ENCODE assay signal across 9 mouse cellular contexts in genomic region chr7:99710476-99710875, GRCm38 (mm10). TPM values are rescaled to one million over a fixed set of nuclear protein-coding genes. Genes with fewer than 3 reads are reported as not detected.
DNase-seq lines count a peak whose midpoint lies in the region; ATAC-seq and TF ChIP-seq lines count a peak whose summit lies in the region.
"Had no signal": no experiment of that assay in that cellular context is flagged by ENCODE, and none has a peak within 500 bp of the region (broad histone marks: within the 10 kb centered on the region; RNA-seq: fewer than 3 reads in every experiment).

No protein-coding gene starts in this region.

- DNase-seq in layer of hippocampus, adult 2 months (ENCODE audit: low spot score in 2 of 2): peak in 1 of 2 experiments; percentile 67
- no peak for DNase-seq in layer of hippocampus, adult 9-11 months
- peak; percentile 28 for DNase-seq in MEL (ENCODE audit: low read depth, low spot score)
- DNase-seq in c-Kit-positive CD71-negative TER-119-negative erythroid progenitor cells, embryonic 14.5 days (ENCODE audit: low read depth): peak; percentile 35
- peak; percentile 73 for DNase-seq in gastrocnemius, adult 2 months
- peak; percentile 41 to 47 for DNase-seq in left cerebral cortex, adult 2 months (ENCODE audit: extremely low spot score in 1 of 2, low spot score in 2 of 2)
- DNase-seq in retina, embryonic 14.5 days (ENCODE audit: low spot score): peak; percentile 82

- H3K27me3 ChIP-seq in MEL (ENCODE audit: control insufficient read depth in 1 of 2, insufficient read depth in 2 of 2, low read length in 2 of 2): peaks cover 0 to 1% of the 10 kb centered on the region in 2 experiments; a peak in 1 of 4 replicates

- no peaks in the 10 kb centered on the region for H3K9me3 ChIP-seq in MEL (replicated peaks; ENCODE audit: insufficient read depth, low read length)

- H3K4me1 ChIP-seq in MEL (ENCODE audit: control insufficient read depth in 1 of 2, insufficient read depth in 2 of 2, low read length in 2 of 2): peaks cover 0 to 6% of the 10 kb centered on the region in 2 experiments; a peak in 3 of 4 replicates

- intact Hi-C loops in gastrocnemius, adult 2 months (cut with DNase I): loop anchor here (1.0 to 10.0 kb wide), 5 partner anchors 51 to 164 kb away; no protein-coding TSS in a partner anchor
- intact Hi-C loops in left cerebral cortex, adult 2 months (cut with DNase I): loop anchor here (1.0 to 2.0 kb wide), 2 partner anchors 51 to 92 kb away; no protein-coding TSS in a partner anchor

- H3K79me2 ChIP-seq in MEL (ENCODE audit: control insufficient read depth, insufficient read depth, low read length, poor library complexity): no peaks in the 10 kb centered on the region

- ATAC-seq in granulocyte monocyte progenitor cell, adult 5-6 weeks (replicated peaks; ENCODE audit: poor library complexity, severe bottlenecking): no peak

- no peak overlapping the region for H3K9ac ChIP-seq in MEL (ENCODE audit: control insufficient read depth, low read depth, low read length, poor library complexity, severe bottlenecking)

- TF ChIP-seq POLR2A in MEL (IDR thresholded peaks at IDR 0.05; ENCODE audit: control insufficient read depth in 1 of 2, insufficient read depth in 1 of 2, low read depth in 1 of 2, low read length in 2 of 2, poor library complexity in 1 of 2): no peak

- no peak overlapping the region for H3K27ac ChIP-seq in layer of hippocampus, adult 2 months
- no peak overlapping the region for H3K27ac ChIP-seq in MEL (ENCODE audit: control insufficient read depth, low read depth, low read length)
- peak overlapping the region; percentile 38; the same call in 1 of the 2 replicates for H3K27ac ChIP-seq in gastrocnemius, adult 2 months
- no peak overlapping the region for H3K27ac ChIP-seq in left cerebral cortex, adult 2 months

- peaks cover 0 to 2% of the 10 kb centered on the region in 2 experiments; a peak in 1 of 4 replicates for H3K36me3 ChIP-seq in MEL (ENCODE audit: control insufficient read depth in 1 of 2, insufficient read depth in 2 of 2, low read length in 2 of 2)

- TF ChIP-seq RAD21 in MEL (IDR thresholded peaks at IDR 0.05; ENCODE audit: low read depth, low read length): peak; percentile 47

- TF ChIP-seq EP300 in MEL (IDR thresholded peaks at IDR 0.05; ENCODE audit: low read depth in 1 of 2, low read length in 2 of 2): no peak

- peak; percentile 98 for TF ChIP-seq CTCF in layer of hippocampus, adult 2 months (conservative IDR thresholded peaks at IDR 0.05)
- TF ChIP-seq CTCF in MEL (IDR thresholded peaks at IDR 0.05 in 2 of 3, conservative IDR thresholded peaks at IDR 0.05 in 1 of 3; ENCODE audit: control insufficient read depth in 1 of 3, insufficient read depth in 1 of 3, low read depth in 2 of 3, low read length in 3 of 3, poor library complexity in 1 of 3, severe bottlenecking in 1 of 3): peak; percentile 61 to 87 (median 71)
- TF ChIP-seq CTCF in gastrocnemius, adult 2 months (IDR thresholded peaks at IDR 0.05): peak; percentile 97; the same call in 1 of the 2 replicates
- TF ChIP-seq CTCF in left cerebral cortex, adult 2 months (IDR thresholded peaks at IDR 0.05): peak; percentile 95

- no peak overlapping the region for H3K4me3 ChIP-seq in layer of hippocampus, adult 2 months
- H3K4me3 ChIP-seq in MEL (ENCODE audit: control insufficient read depth in 1 of 2, insufficient read depth in 1 of 2, low read depth in 2 of 2, low read length in 2 of 2): no peak overlapping the region
- no peak overlapping the region for H3K4me3 ChIP-seq in gastrocnemius, adult 2 months
- H3K4me3 ChIP-seq in left cerebral cortex, adult 2 months: no peak overlapping the region

TF ChIP-seq in MEL, 35 proteins besides CTCF, POLR2A, EP300 and RAD21:
- TF ChIP-seq MAX (IDR thresholded peaks at IDR 0.05; ENCODE audit: low read length): no peak
- TF ChIP-seq CHD1 (IDR thresholded peaks at IDR 0.05; ENCODE audit: low read depth, low read length): no peak
- TF ChIP-seq MXI1 (IDR thresholded peaks at IDR 0.05; ENCODE audit: low read depth, low read length): no peak
- peak; percentile 76 for TF ChIP-seq SMC3 (IDR thresholded peaks at IDR 0.05; ENCODE audit: low read depth, low read length)
- peak; percentile 37 for TF ChIP-seq ZC3H11A (IDR thresholded peaks at IDR 0.05; ENCODE audit: low read depth, low read length)

RNA-seq across cellular contexts. Expression of gene Slco2b1, which starts 0.7 kb away (rescaled TPM):
- 10 to 100 TPM; 11.7 to 13.4 TPM for total RNA-seq in layer of hippocampus, adult 2 months (2021)
- total RNA-seq in MEL (2012; rRNA removed): not detected in 2 replicates
- polyA plus RNA-seq in MEL (2012; ENCODE audit: insufficient read depth in 1 of 2, insufficient read length in 2 of 2, low read depth in 1 of 2, low replicate concordance in 2 of 2, missing spikeins in 1 of 2): under 1 TPM in 1 of 2 experiments, not detected in 1; 0.06 TPM
- total RNA-seq in gastrocnemius, adult 2 months (2021): 1 to 10 TPM; 5.2 to 7.1 TPM
- 10 to 100 TPM; 12.3 to 12.9 TPM for total RNA-seq in left cerebral cortex, adult 2 months (2021)
- total RNA-seq in granulocyte monocyte progenitor cell, adult 5-6 weeks (2014; fragmentation: Nextera tagmentation): not detected in 2 replicates
- total RNA-seq in granulocyte monocyte progenitor cell, adult 5-6 weeks (2017): 0.13 TPM in 1 of 2 replicates, not detected in the other

RNA-seq across cellular contexts. Expression of gene Olfr520, which starts 19.6 kb away (rescaled TPM):
- not detected for total RNA-seq in layer of hippocampus, adult 2 months (2021)
- not detected in 2 replicates for total RNA-seq in MEL (2012; rRNA removed)
- not detected for polyA plus RNA-seq in MEL (2012; ENCODE audit: insufficient read depth in 1 of 2, insufficient read length in 2 of 2, low read depth in 1 of 2, low replicate concordance in 2 of 2, missing spikeins in 1 of 2)
- total RNA-seq in gastrocnemius, adult 2 months (2021): not detected
- total RNA-seq in left cerebral cortex, adult 2 months (2021): not detected
- not detected in 2 replicates for total RNA-seq in granulocyte monocyte progenitor cell, adult 5-6 weeks (2014; fragmentation: Nextera tagmentation)
- total RNA-seq in granulocyte monocyte progenitor cell, adult 5-6 weeks (2017): not detected in 2 replicates

RNA-seq across cellular contexts. Expression of gene Olfr521, which starts 52.8 kb away (rescaled TPM):
- not detected for total RNA-seq in layer of hippocampus, adult 2 months (2021)
- not detected in 2 replicates for total RNA-seq in MEL (2012; rRNA removed)
- not detected for polyA plus RNA-seq in MEL (2012; ENCODE audit: insufficient read depth in 1 of 2, insufficient read length in 2 of 2, low read depth in 1 of 2, low replicate concordance in 2 of 2, missing spikeins in 1 of 2)
- not detected for total RNA-seq in gastrocnemius, adult 2 months (2021)
- total RNA-seq in left cerebral cortex, adult 2 months (2021): not detected
- total RNA-seq in granulocyte monocyte progenitor cell, adult 5-6 weeks (2014; fragmentation: Nextera tagmentation): not detected in 2 replicates
- not detected in 2 replicates for total RNA-seq in granulocyte monocyte progenitor cell, adult 5-6 weeks (2017)
- polyA plus RNA-seq: gonadal fat pad, adult 2 months had no signal
